9 mouse cellular contexts compared by ENCODE assay signal in the genomic region with DNA sequence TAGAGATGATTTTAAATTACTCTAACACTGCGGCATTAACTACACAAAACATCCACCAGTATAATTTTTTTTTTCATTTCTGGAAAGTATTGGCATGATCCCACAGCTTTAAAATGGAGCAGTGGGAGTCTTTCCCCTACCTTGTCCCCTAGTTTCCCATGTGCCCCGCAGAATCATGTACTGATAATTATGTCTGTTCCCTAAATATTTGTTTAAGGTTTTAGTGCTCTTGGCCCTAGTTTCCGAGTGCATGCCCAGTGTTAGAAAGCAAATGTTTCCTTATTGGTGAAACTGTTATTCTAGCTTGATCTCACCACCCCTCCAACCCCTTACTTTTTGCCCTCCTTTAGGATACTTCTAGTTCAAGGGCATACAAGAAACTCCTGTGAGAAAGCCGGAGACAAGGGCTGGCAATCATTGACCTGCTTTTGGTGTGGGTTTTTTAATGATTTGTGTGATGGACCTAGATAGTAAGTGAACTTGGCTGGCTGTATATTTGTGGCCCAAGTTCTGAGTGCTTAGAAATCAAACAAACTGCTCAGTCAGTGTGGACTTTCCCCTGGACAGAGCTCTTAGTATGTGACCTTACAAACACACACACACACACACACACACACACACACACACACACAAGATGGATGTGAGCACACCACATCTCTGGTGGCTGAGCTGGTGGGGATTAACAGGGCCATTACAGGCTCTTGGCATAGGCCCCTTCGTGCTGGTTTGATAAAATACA. TPM values are rescaled to one million over a fixed set of nuclear protein-coding genes. Genes with fewer than 3 reads are reported as not detected.
DNase-seq lines count a peak whose midpoint lies in the region; ATAC-seq and TF ChIP-seq lines count a peak whose summit lies in the region.
"Had no signal": no experiment of that assay in that cellular context is flagged by ENCODE, and none has a peak within 500 bp of the region (broad histone marks: within the 10 kb centered on the region; RNA-seq: fewer than 3 reads in every experiment).

No protein-coding gene starts in this region.

- H3K4me2 ChIP-seq in midbrain, embryonic 11.5 days: no peak overlapping the region
- no peak overlapping the region for H3K4me2 ChIP-seq in midbrain, embryonic 14.5 days (ENCODE audit: low read length)
- no peak overlapping the region for H3K4me2 ChIP-seq in midbrain, embryonic 16.5 days (ENCODE audit: low read length)
- H3K4me2 ChIP-seq: embryonic facial prominence, embryonic 12.5 days; heart, embryonic 12.5 days had no signal

- ATAC-seq in midbrain, embryonic 11.5 days (ENCODE audit: low FRiP score): peak; percentile 39; the same call in 1 of the 2 replicates
- no peak for ATAC-seq in midbrain, embryonic 14.5 days (ENCODE audit: low FRiP score, low TSS enrichment)
- 0 out of 2 replicates have a peak, but pooled peaks have one; percentile 26 for ATAC-seq in midbrain, embryonic 16.5 days

- no peaks in the 10 kb centered on the region for H3K4me1 ChIP-seq in midbrain, embryonic 11.5 days (ENCODE audit: control insufficient read depth, insufficient read depth, low read length)
- no peaks in the 10 kb centered on the region for H3K4me1 ChIP-seq in midbrain, embryonic 14.5 days (ENCODE audit: control insufficient read depth, insufficient read depth, low read length)
- H3K4me1 ChIP-seq in midbrain, embryonic 16.5 days (ENCODE audit: control insufficient read depth, insufficient read depth, low read length): no peaks in the 10 kb centered on the region
- H3K4me1 ChIP-seq in cerebellum, adult 2 months (ENCODE audit: control insufficient read depth, insufficient read depth, low read length): no peaks in the 10 kb centered on the region
- H3K4me1 ChIP-seq: embryonic facial prominence, embryonic 12.5 days had no signal

- H3K36me3 ChIP-seq in midbrain, embryonic 11.5 days (ENCODE audit: control insufficient read depth, insufficient read depth, low read length): no peaks in the 10 kb centered on the region
- peaks cover 14% of the 10 kb centered on the region for H3K36me3 ChIP-seq in midbrain, embryonic 14.5 days (ENCODE audit: control insufficient read depth, insufficient read depth, low read length)
- peaks cover 2% of the 10 kb centered on the region; the same call in 1 of the 2 replicates for H3K36me3 ChIP-seq in midbrain, embryonic 16.5 days (ENCODE audit: control insufficient read depth, insufficient read depth, low read length)

- H3K9ac ChIP-seq in midbrain, embryonic 11.5 days (ENCODE audit: low read length): no peak overlapping the region
- no peak overlapping the region for H3K9ac ChIP-seq in midbrain, embryonic 14.5 days (replicated peaks; ENCODE audit: low read length)
- H3K9ac ChIP-seq in midbrain, embryonic 16.5 days (ENCODE audit: low read depth, low read length): no peak overlapping the region
- H3K9ac ChIP-seq: embryonic facial prominence, embryonic 12.5 days; heart, embryonic 12.5 days had no signal

- no peak overlapping the region for H3K4me3 ChIP-seq in midbrain, embryonic 11.5 days (ENCODE audit: low read depth, low read length)
- no peak overlapping the region for H3K4me3 ChIP-seq in midbrain, embryonic 14.5 days (replicated peaks; ENCODE audit: low read depth, low read length)
- no peak overlapping the region for H3K4me3 ChIP-seq in midbrain, embryonic 16.5 days (ENCODE audit: low read depth, low read length)
- no peak overlapping the region for H3K4me3 ChIP-seq in cerebellum, adult 2 months (replicated peaks; ENCODE audit: insufficient read depth, low read depth, low read length)
- H3K4me3 ChIP-seq: embryonic facial prominence, embryonic 12.5 days; heart, embryonic 12.5 days had no signal

- TF ChIP-seq POLR2A in cerebellum, adult 2 months (IDR thresholded peaks at IDR 0.05; ENCODE audit: borderline replicate concordance, insufficient read depth, low read length): no peak

- H3K27me3 ChIP-seq in midbrain, embryonic 11.5 days (ENCODE audit: control insufficient read depth, insufficient read depth, low read length): no peaks in the 10 kb centered on the region
- H3K27me3 ChIP-seq in midbrain, embryonic 14.5 days (ENCODE audit: control insufficient read depth, insufficient read depth, low read length): no peaks in the 10 kb centered on the region
- no peaks in the 10 kb centered on the region for H3K27me3 ChIP-seq in midbrain, embryonic 16.5 days (ENCODE audit: control insufficient read depth, insufficient read depth, low read depth, low read length)
- H3K27me3 ChIP-seq in cerebellum, adult 2 months (ENCODE audit: control insufficient read depth, insufficient read depth, low read length): no peaks in the 10 kb centered on the region
- H3K27me3 ChIP-seq: embryonic facial prominence, embryonic 12.5 days; heart, embryonic 12.5 days had no signal

- no peaks in the 10 kb centered on the region for H3K9me3 ChIP-seq in midbrain, embryonic 11.5 days (ENCODE audit: control insufficient read depth, low read length)
- no peaks in the 10 kb centered on the region for H3K9me3 ChIP-seq in midbrain, embryonic 14.5 days (ENCODE audit: control insufficient read depth, low read length)
- H3K9me3 ChIP-seq in midbrain, embryonic 16.5 days (replicated peaks; ENCODE audit: control insufficient read depth, low read length, poor library complexity, severe bottlenecking): no peaks in the 10 kb centered on the region
- H3K9me3 ChIP-seq: embryonic facial prominence, embryonic 12.5 days; heart, embryonic 12.5 days had no signal

- DNase-seq in midbrain, embryonic 11.5 days (ENCODE audit: low spot score, missing footprints): no peak
- DNase-seq in midbrain, embryonic 14.5 days: no peak
- peak; percentile 88 for DNase-seq in kidney, adult 11 months
- DNase-seq in kidney, postnatal 14 days: peak; percentile 77
- no peak for DNase-seq in cerebellum, adult 2 months
- no peak for DNase-seq in cerebellum, postnatal 4 days (ENCODE audit: low spot score in 2 of 2)

- WGBS in midbrain, embryonic 11.5 days: 65% methylated on average over 5 of the region's 5 CpGs
- whole genome bisulfite sequencing in midbrain, embryonic 14.5 days: 69% methylated on average over 5 of the region's 5 CpGs
- 65% methylated on average over 5 of the region's 5 CpGs for WGBS in midbrain, embryonic 16.5 days
- 67% methylated on average over 5 of the region's 5 CpGs for WGBS in cerebellum, adult 2 months

- no peak for TF ChIP-seq CTCF in cerebellum, adult 2 months (IDR thresholded peaks at IDR 0.05; ENCODE audit: borderline replicate concordance, insufficient read depth, low read depth, low read length)

- no peak overlapping the region for H3K27ac ChIP-seq in midbrain, embryonic 11.5 days (ENCODE audit: low read depth, low read length)
- H3K27ac ChIP-seq in midbrain, embryonic 14.5 days (replicated peaks; ENCODE audit: low read depth, low read length): no peak overlapping the region
- no peak overlapping the region for H3K27ac ChIP-seq in midbrain, embryonic 16.5 days (ENCODE audit: low read length)
- H3K27ac ChIP-seq in cerebellum, adult 2 months (ENCODE audit: insufficient read depth, low read length): no peak overlapping the region
- H3K27ac ChIP-seq: embryonic facial prominence, embryonic 12.5 days had no signal

RNA-seq across cellular contexts. Expression of a gene that starts 8.3 kb away (rescaled TPM):
- 32.5 and 35.2 TPM in 2 replicates for polyA plus RNA-seq in midbrain, embryonic 11.5 days (2014; fragmentation: Nextera tagmentation; extraction: Ambion mirVana)
- 28.7 and 36.8 TPM in 2 replicates for polyA plus RNA-seq in midbrain, embryonic 14.5 days (2014; fragmentation: Nextera tagmentation; extraction: Ambion mirVana)
- polyA plus RNA-seq in midbrain, embryonic 16.5 days (2015; fragmentation: Nextera tagmentation; extraction: Ambion mirVana): 39.2 and 45.1 TPM in 2 replicates
- polyA plus RNA-seq in cerebellum, adult 2 months (2012; rRNA removed): 70.8 and 75.3 TPM in 2 replicates

RNA-seq across cellular contexts. Expression of a gene that starts 32.1 kb away (rescaled TPM):
- 398 and 417 TPM in 2 replicates for polyA plus RNA-seq in midbrain, embryonic 11.5 days (2014; fragmentation: Nextera tagmentation; extraction: Ambion mirVana)
- polyA plus RNA-seq in midbrain, embryonic 14.5 days (2014; fragmentation: Nextera tagmentation; extraction: Ambion mirVana): 2,201 and 2,712 TPM in 2 replicates
- polyA plus RNA-seq in midbrain, embryonic 16.5 days (2015; fragmentation: Nextera tagmentation; extraction: Ambion mirVana): 3,297 and 3,828 TPM in 2 replicates
- 850 and 867 TPM in 2 replicates for polyA plus RNA-seq in cerebellum, adult 2 months (2012; rRNA removed)

RNA-seq across cellular contexts. Expression of a gene that starts 43.1 kb away (rescaled TPM):
- 35.7 and 36.1 TPM in 2 replicates for polyA plus RNA-seq in midbrain, embryonic 11.5 days (2014; fragmentation: Nextera tagmentation; extraction: Ambion mirVana)
- 31.0 and 40.0 TPM in 2 replicates for polyA plus RNA-seq in midbrain, embryonic 14.5 days (2014; fragmentation: Nextera tagmentation; extraction: Ambion mirVana)
- polyA plus RNA-seq in midbrain, embryonic 16.5 days (2015; fragmentation: Nextera tagmentation; extraction: Ambion mirVana): 32.4 and 33.7 TPM in 2 replicates
- 47.2 and 49.6 TPM in 2 replicates for polyA plus RNA-seq in cerebellum, adult 2 months (2012; rRNA removed)

RNA-seq across cellular contexts. Expression of a gene that starts 43.5 kb away (rescaled TPM):
- 8.2 and 10.0 TPM in 2 replicates for polyA plus RNA-seq in midbrain, embryonic 11.5 days (2014; fragmentation: Nextera tagmentation; extraction: Ambion mirVana)
- 4.2 and 4.7 TPM in 2 replicates for polyA plus RNA-seq in midbrain, embryonic 14.5 days (2014; fragmentation: Nextera tagmentation; extraction: Ambion mirVana)
- 4.9 and 6.4 TPM in 2 replicates for polyA plus RNA-seq in midbrain, embryonic 16.5 days (2015; fragmentation: Nextera tagmentation; extraction: Ambion mirVana)
- polyA plus RNA-seq in cerebellum, adult 2 months (2012; rRNA removed): 3.4 and 3.8 TPM in 2 replicates

Comparison
In these comparisons a context has a peak if more than half of its experiments do, and no peak if none do; other contexts are left out.
1. DNase-seq: peak in kidney, adult 11 months (single experiment) and kidney, postnatal 14 days (single experiment); none in midbrain, embryonic 11.5 days (single experiment), midbrain, embryonic 14.5 days (single experiment), cerebellum, adult 2 months (0 of 2) and cerebellum, postnatal 4 days (0 of 2).